Mouse (Mus musculus) liver, embryonic 14.5 days (tissue): ENCODE measurements around the gene Clcn7. TPM values are rescaled to one million over a fixed set of nuclear protein-coding genes. Genes with fewer than 3 reads are reported as not detected.
A peak's percentile ranks its signal among the peaks of the same experiment; 100 is the strongest.

ENCODE experiments used
- ATAC-seq: fragments of 200-750 bp; cut with Nextera tagmentation; 2 replicates; pipeline ENCODE4 v1.8.0; 2017; ENCODE audit warnings: moderate number of reproducible peaks, mild to moderate bottlenecking, moderate library complexity; ENCODE audit not compliant: insufficient read depth
- DNase-seq, 3 experiments: peaks; one replicate each; pipeline ENCODE4 v3.0.0-alpha.2; 2012 to 2013; ENCODE audit warnings: low read depth in 3 of 3, low spot score in 3 of 3
- H3K27ac ChIP-seq: fragments of 300-500 bp; sonication (generic); 2 replicates; pipeline ENCODE4 v1.5.1; 2014; ENCODE audit warnings: moderate library complexity, mild to moderate bottlenecking, control low read depth, inconsistent platforms
- H3K27me3 ChIP-seq: fragments of 300-500 bp; sonication (generic); 2 replicates; pipeline ENCODE4 v1.6.1; 2014; ENCODE audit warnings: mild to moderate bottlenecking, low read length, moderate library complexity; ENCODE audit not compliant: control insufficient read depth, insufficient read depth
- H3K36me3 ChIP-seq: fragments of 300-500 bp; sonication (generic); replicated peaks from 2 replicates; pipeline ENCODE4 v1.6.1; 2014; ENCODE audit warnings: low read depth; ENCODE audit not compliant: control insufficient read depth, insufficient read depth
- H3K4me1 ChIP-seq, 2 experiments: fragments of 200-500 bp in 1 of 2; fragments of 300-500 bp in 1 of 2; sonication (generic) in 1 of 2; replicated peaks; 2 replicates each; pipeline ENCODE4 v1.6.1; 2012 to 2014; ENCODE audit warnings: antibody characterized with exemption in 1 of 2, inconsistent platforms in 1 of 2, low read length in 1 of 2; ENCODE audit not compliant: control insufficient read depth in 2 of 2, insufficient read depth in 2 of 2
- H3K4me2 ChIP-seq: fragments of 300-500 bp; sonication (generic); 2 replicates; pipeline ENCODE4 v1.6.1; 2014; ENCODE audit warnings: low read depth, mild to moderate bottlenecking, control low read depth, moderate library complexity
- H3K4me3 ChIP-seq, 2 experiments: fragments of 200-500 bp in 1 of 2; fragments of 300-500 bp in 1 of 2; sonication (generic) in 1 of 2; 2 replicates each; pipeline ENCODE4 v1.5.1; 2012 to 2014; ENCODE audit warnings: low read depth in 2 of 2, low read length in 2 of 2, mild to moderate bottlenecking in 2 of 2, control low read depth in 1 of 2, inconsistent platforms in 1 of 2, moderate library complexity in 1 of 2; ENCODE audit not compliant: insufficient read depth in 1 of 2
- H3K9ac ChIP-seq: fragments of 300-500 bp; sonication (generic); replicated peaks from 2 replicates; pipeline ENCODE4 v1.6.1; 2014; ENCODE audit warnings: mild to moderate bottlenecking, control low read depth, moderate library complexity
- H3K9me3 ChIP-seq: fragments of 300-500 bp; sonication (generic); 2 replicates; pipeline ENCODE4 v1.6.1; 2016; ENCODE audit warnings: low read length, mixed read lengths; ENCODE audit not compliant: control insufficient read depth
- CTCF ChIP-seq: IDR thresholded peaks from 2 replicates; pipeline ENCODE4 v1.5.1; 2016; ENCODE audit warnings: antibody characterized with exemption, low read depth, control low read depth
- EP300 ChIP-seq: IDR thresholded peaks from 2 replicates; pipeline ENCODE4 v1.6.1; 2016; ENCODE audit warnings: antibody characterized with exemption, low read depth
- WGBS: fragments of 180-500 bp; shearing (Covaris S2); extraction: QIAGEN DNeasy Blood & Tissue Kit; methylation state at CpG from one replicate; pipeline ENCODE4 v1.1.7; 2014; ENCODE audit not compliant: insufficient replicate concordance; 5-methylcytosine and 5-hydroxymethylcytosine counted together
- polyA plus RNA-seq, 2 experiments: library from polyadenylated mRNA; depleted of rRNA in 1 of 2; stranded (reverse) in 1 of 2; unstranded in 1 of 2; fragments of >200 nt; fragmentation: Nextera tagmentation in 1 of 2; extraction: Ambion mirVana in 1 of 2; gene quantifications; 2 replicates each; pipeline versions ENCODE4 v1.2.1 to v1.2.3; 2012 to 2014

Clcn7 gene
- polyA plus RNA-seq, 2 experiments: 7.9 to 8.8 TPM

- Histone ChIP-seq H3K36me3 (no peaks in the 10 kb centered on the region), H3K9me3 (no peaks in the 10 kb centered on the region), H3K27ac (peak overlapping the region; percentile 67), H3K9ac (peak overlapping the region; percentile 64), H3K4me2 (peak overlapping the region; percentile 98), H3K4me1 (peaks cover 11 to 15% of the 10 kb centered on the region in 2 experiments), H3K27me3 (no peaks in the 10 kb centered on the region), H3K4me3 (peak overlapping the region; percentile 60 to 66)
- ATAC-seq: peak; percentile 71
- 10% methylated on average over 23 of the region's 23 CpGs for WGBS
- peak in 1 of 3 experiments; percentile 16 for DNase-seq
- TF ChIP-seq CTCF: no peak
- TF ChIP-seq EP300: no peak
Measured at GRCm38 (mm10) chr17:25114908-25115645, 18.1 kb upstream of the Clcn7 start.

GRCm38 (mm10) chr17:25115664-25116432, 17.3 kb upstream of the Clcn7 start, which contains the start of gene Telo2:
Telo2 (minus strand) TSS chr17:25115967.
- peak within 1 kb of the TSS; percentile 67 for H3K27ac ChIP-seq
- TF ChIP-seq EP300: no peak
- WGBS: 6% methylated on average over 40 of the region's 40 CpGs
- DNase-seq: peak; percentile 81 to 83 (median 83)
- ATAC-seq: peak; percentile 92
- no peaks in the 10 kb centered on the region for H3K9me3 ChIP-seq
- H3K36me3 ChIP-seq: no peaks in the 10 kb centered on the region
- H3K4me2 ChIP-seq: peak within 1 kb of the TSS; percentile 98
- H3K27me3 ChIP-seq: no peaks in the 10 kb centered on the region
- H3K4me1 ChIP-seq: peaks cover 11 to 15% of the 10 kb centered on the region in 2 experiments
- peak within 1 kb of the TSS; percentile 64 for H3K9ac ChIP-seq
- H3K4me3 ChIP-seq: peak within 1 kb of the TSS; percentile 60 to 66

- WGBS: 34% methylated on average over 4 of the region's 4 CpGs
- no peak for ATAC-seq
- no peaks in the 10 kb centered on the region for H3K27me3 ChIP-seq
- H3K27ac ChIP-seq: no peak overlapping the region
- peaks cover 11 to 15% of the 10 kb centered on the region in 2 experiments for H3K4me1 ChIP-seq
- peak in 2 of 3 experiments; percentile 30 to 37 for DNase-seq
- H3K4me3 ChIP-seq: no peak overlapping the region
- no peak overlapping the region for H3K4me2 ChIP-seq
- TF ChIP-seq CTCF (peak; percentile 70), EP300 (no peak)
- H3K9ac ChIP-seq: no peak overlapping the region
- H3K9me3 ChIP-seq: no peaks in the 10 kb centered on the region
- H3K36me3 ChIP-seq: no peaks in the 10 kb centered on the region
Measured at GRCm38 (mm10) chr17:25117263-25117662, 15.9 kb upstream of the Clcn7 start.

- H3K9ac ChIP-seq: no peak within 1 kb of the TSS
- peaks cover 10 to 15% of the 10 kb centered on the region in 2 experiments for H3K4me1 ChIP-seq
- TF ChIP-seq EP300: no peak
- TF ChIP-seq CTCF: no peak
- whole genome bisulfite sequencing: 36% methylated on average over 3 of the region's 3 CpGs
- H3K27me3 ChIP-seq: no peaks in the 10 kb centered on the region; the same call in 1 of the 2 replicates
- DNase-seq (no peak), ATAC-seq (no peak)
- no peaks in the 10 kb centered on the region for H3K9me3 ChIP-seq
- no peak within 1 kb of the TSS for H3K4me3 ChIP-seq
- no peak within 1 kb of the TSS for H3K4me2 ChIP-seq
- no peaks in the 10 kb centered on the region for H3K36me3 ChIP-seq
- no peak within 1 kb of the TSS for H3K27ac ChIP-seq
Measured at GRCm38 (mm10) chr17:25120406-25120805, 12.8 kb upstream of the Clcn7 start, which contains the start of gene Ptx4. Ptx4 (plus strand) TSS chr17:25120760.

- Histone ChIP-seq H3K27ac (no peak overlapping the region), H3K27me3 (no peaks in the 10 kb centered on the region; the same call in 1 of the 2 replicates), H3K4me1 (peaks cover 33 to 40% of the 10 kb centered on the region in 2 experiments), H3K9ac (no peak overlapping the region), H3K4me3 (no peak overlapping the region), H3K36me3 (no peaks in the 10 kb centered on the region), H3K9me3 (no peaks in the 10 kb centered on the region), H3K4me2 (no peak overlapping the region)
- TF ChIP-seq EP300: no peak
- TF ChIP-seq CTCF: peak; percentile 74
- WGBS: 21% methylated on average over 7 of the region's 7 CpGs
- ATAC-seq (no peak), DNase-seq (no peak)
Measured at GRCm38 (mm10) chr17:25123979-25124378, 9.2 kb upstream of the Clcn7 start.
